Mouse (Mus musculus): ENCODE data around the gene Aoc1.

DNA sequence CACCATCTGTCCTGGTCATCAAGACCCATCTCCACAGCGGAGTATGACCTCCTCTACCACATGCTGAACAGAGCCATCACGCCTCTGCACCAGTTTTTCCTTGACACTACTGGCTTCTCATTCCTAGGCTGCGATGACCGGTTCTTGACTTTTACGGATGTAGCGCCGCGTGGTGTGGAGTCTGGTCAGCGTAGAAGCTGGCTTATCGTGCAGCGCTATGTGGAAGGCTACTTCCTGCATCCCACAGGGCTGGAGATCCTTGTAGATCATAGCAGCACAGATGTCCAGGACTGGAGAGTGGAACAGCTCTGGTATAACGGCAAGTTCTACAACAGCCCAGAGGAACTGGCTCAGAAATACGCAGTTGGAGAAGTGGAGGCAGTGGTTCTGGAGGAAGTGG lies 32.9 kb downstream of the Aoc1 start:
- TF ChIP-seq POLR2A (IDR thresholded peaks at IDR 0.05; ENCODE audit: control insufficient read depth, extremely low read depth, insufficient read depth, low read length, poor library complexity) (no peak), CTCF (IDR thresholded peaks at IDR 0.05; ENCODE audit: borderline replicate concordance, control insufficient read depth, extremely low read depth, insufficient read depth, low read length, poor library complexity) (no peak)
